Mouse (Mus musculus) cerebellum, adult 2 months (tissue): ENCODE results near the gene Zfp202. TPM values are rescaled to one million over a fixed set of nuclear protein-coding genes. Genes with fewer than 3 reads are reported as not detected.
A peak's percentile ranks its signal among the peaks of the same experiment; 100 is the strongest.

ENCODE experiments used
- DNase-seq, 2 experiments: peaks; one replicate each; pipeline ENCODE4 v3.0.0; 2021
- H3K27ac ChIP-seq: fragments of 200-500 bp; 2 replicates; pipeline ENCODE4 v1.5.1; 2012; ENCODE audit warnings: low read length, control low read depth, inconsistent platforms; ENCODE audit not compliant: insufficient read depth
- H3K27me3 ChIP-seq: fragments of 200-500 bp; 2 replicates; pipeline ENCODE4 v1.6.1; 2012; ENCODE audit warnings: inconsistent platforms, mild to moderate bottlenecking, low read length, moderate library complexity; ENCODE audit not compliant: control insufficient read depth, insufficient read depth
- H3K4me1 ChIP-seq: fragments of 200-500 bp; 2 replicates; pipeline ENCODE4 v1.6.1; 2011; ENCODE audit warnings: low read length; ENCODE audit not compliant: control insufficient read depth, insufficient read depth
- H3K4me3 ChIP-seq: fragments of 200-500 bp; replicated peaks from 2 replicates; pipeline ENCODE3; 2011; ENCODE audit warnings: mild to moderate bottlenecking, low read depth, low read length, control low read depth; ENCODE audit not compliant: insufficient read depth
- CTCF ChIP-seq: fragments of 200-500 bp; IDR thresholded peaks from 2 replicates; pipeline ENCODE4 v1.5.1; 2011; ENCODE audit warnings: low read depth, mild to moderate bottlenecking, control low read depth, low read length, moderate library complexity, borderline replicate concordance; ENCODE audit not compliant: insufficient read depth
- POLR2A ChIP-seq: fragments of 200-500 bp; IDR thresholded peaks from 2 replicates; pipeline ENCODE4 v1.6.1; 2011; ENCODE audit warnings: low read length, control low read depth, borderline replicate concordance; ENCODE audit not compliant: insufficient read depth
- WGBS: fragments of 180-500 bp; shearing (Covaris S2); methylation state at CpG from one replicate; pipeline ENCODE4 v1.1.7; 2018; 5-methylcytosine and 5-hydroxymethylcytosine counted together
- polyA plus RNA-seq: library from polyadenylated mRNA; depleted of rRNA; stranded (reverse); fragments of >200 nt; gene quantifications from 2 replicates; pipeline ENCODE4 v1.2.3, GENCODE M21; 2012; rRNA removed

Gene Zfp202
- polyA plus RNA-seq, 1 experiment: 2.8 TPM

DNA sequence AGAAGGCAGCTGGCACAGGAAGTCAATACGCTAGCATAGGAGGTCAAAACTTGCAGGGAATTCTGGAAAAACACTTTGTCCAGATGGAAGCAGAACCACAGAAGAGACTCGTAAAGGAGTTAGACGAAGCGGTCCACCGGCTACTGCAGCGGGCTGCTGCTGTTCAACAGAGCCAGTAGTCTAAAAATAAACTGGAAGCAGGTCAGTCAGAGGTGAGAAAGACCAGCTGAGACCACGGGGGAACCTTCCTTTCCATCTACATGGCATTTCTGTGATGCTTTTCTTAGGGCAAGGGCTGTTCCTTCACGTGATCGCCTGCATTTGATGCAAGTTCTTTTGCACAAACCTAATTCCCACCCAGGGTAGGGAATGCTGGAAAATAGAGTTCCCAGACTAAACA lies 53.4 kb downstream of the Zfp202 start:
- TF ChIP-seq CTCF (no peak), POLR2A (no peak)
- Histone ChIP-seq H3K27ac (no peak overlapping the region), H3K4me3 (no peak overlapping the region), H3K4me1 (peaks cover 5% of the 10 kb centered on the region), H3K27me3 (no peaks in the 10 kb centered on the region)
- DNase-seq: no peak
- WGBS: 60% methylated on average over 9 of the region's 9 CpGs

DNA sequence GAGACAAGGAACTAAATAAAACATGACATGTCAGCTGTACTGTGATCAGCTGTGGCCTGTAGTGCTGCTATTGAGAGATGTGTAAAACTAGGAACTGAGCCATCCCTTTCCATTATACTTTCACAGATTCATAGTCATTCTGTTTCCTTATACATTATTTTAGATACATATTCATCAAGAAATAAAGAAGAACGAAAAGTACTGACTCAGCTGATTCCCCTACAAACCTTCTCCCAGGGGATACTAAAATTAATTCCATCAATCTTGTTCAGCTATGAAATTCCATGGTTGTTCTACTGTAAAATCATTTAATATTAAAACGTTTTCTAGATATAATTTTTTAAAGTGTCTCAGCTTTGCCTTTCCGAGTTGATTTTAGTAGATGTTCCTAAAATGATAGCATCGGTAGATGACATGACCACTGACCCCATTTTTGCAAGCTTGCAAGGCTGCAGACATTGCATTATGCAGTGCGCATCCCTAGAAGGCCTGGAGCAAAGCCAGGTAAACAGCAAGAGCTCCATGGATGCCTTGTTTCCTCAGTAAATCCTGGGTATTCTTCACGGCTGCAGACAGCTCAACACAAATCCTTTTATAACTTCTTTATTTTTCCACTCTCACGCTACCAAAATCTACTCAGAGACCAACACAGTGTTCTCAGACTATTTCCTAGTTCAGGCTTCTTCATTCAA lies 54.0 kb downstream of the Zfp202 start:
- TF ChIP-seq CTCF (no peak), POLR2A (no peak)
- no peak overlapping the region for H3K4me3 ChIP-seq
- no peaks in the 10 kb centered on the region for H3K27me3 ChIP-seq
- 48% methylated on average over 7 of the region's 7 CpGs for WGBS
- no peak overlapping the region for H3K27ac ChIP-seq
- H3K4me1 ChIP-seq: peaks cover 4% of the 10 kb centered on the region
- DNase-seq: peak in 1 of 2 experiments; percentile 31

DNA sequence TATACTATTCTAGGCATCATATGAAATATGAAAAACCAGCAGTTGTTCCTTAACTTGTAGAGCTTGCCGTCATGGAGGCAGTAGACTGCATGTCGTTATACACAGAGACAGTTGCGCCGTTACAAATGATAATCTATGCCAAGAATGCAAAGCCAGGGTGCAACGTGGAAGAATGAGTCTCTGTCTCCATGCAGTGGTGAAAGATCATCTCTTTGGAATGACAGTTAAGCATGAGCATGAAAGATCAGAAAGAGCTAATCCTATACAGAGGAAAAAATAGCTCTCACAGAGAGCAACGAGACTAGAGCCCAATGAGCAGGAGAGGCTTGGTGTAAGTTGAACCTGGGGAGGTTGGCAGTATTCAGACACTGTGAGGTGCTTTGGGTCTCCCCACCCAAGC lies 54.6 kb downstream of the Zfp202 start:
- 46% methylated on average over 6 of the region's 6 CpGs for WGBS
- Histone ChIP-seq H3K27me3 (no peaks in the 10 kb centered on the region), H3K4me3 (no peak overlapping the region), H3K27ac (no peak overlapping the region), H3K4me1 (no peaks in the 10 kb centered on the region; the same call in 1 of the 2 replicates)
- no peak for DNase-seq
- TF ChIP-seq CTCF: no peak
- TF ChIP-seq POLR2A: no peak

- DNase-seq: no peak
- Histone ChIP-seq H3K4me3 (no peak overlapping the region), H3K27ac (no peak overlapping the region), H3K4me1 (no peaks in the 10 kb centered on the region; the same call in 1 of the 2 replicates), H3K27me3 (no peaks in the 10 kb centered on the region)
- TF ChIP-seq CTCF (no peak), POLR2A (no peak)
- WGBS: 54% methylated on average over 1 of the region's 1 CpGs
Measured at GRCm38 (mm10) chr9:40249106-40249505, 57.0 kb downstream of the Zfp202 start.

DNA sequence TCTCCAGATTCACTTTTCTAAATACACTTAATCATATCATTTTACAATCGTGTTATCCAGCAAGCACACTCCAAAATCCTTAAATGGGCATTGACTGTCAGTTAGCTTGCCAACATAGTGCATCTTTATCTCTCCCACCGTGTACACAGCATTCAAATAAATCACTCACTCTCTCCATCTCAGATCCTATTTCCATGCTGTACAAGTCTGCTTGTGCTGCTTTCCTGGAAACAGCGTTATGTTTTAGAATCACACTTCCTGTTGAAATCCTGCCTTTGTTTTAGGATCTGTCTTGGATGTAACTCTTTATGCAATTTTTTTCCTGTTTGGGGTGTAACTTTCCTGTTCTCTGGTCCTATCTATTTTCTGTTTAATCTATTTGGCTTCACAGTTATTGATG lies 60.3 kb downstream of the Zfp202 start:
- no peak for DNase-seq
- Histone ChIP-seq H3K4me1 (no peaks in the 10 kb centered on the region), H3K27me3 (no peaks in the 10 kb centered on the region), H3K27ac (no peak overlapping the region), H3K4me3 (no peak overlapping the region)
- WGBS: 55% methylated on average over 3 of the region's 3 CpGs
- TF ChIP-seq POLR2A: no peak
- TF ChIP-seq CTCF: no peak

Other genes with a start within 250 kb of the Zfp202 start
- not detected in 2 replicates for gene Olfr975, start 240.3 kb upstream of the Zfp202 start, polyA plus RNA-seq
- not detected in 2 replicates for gene Olfr976, start 231.2 kb upstream of the Zfp202 start, polyA plus RNA-seq
- gene Olfr978, start 200.2 kb upstream of the Zfp202 start, polyA plus RNA-seq: not detected in 2 replicates
- not detected in 2 replicates for gene Olfr979, start 188.9 kb upstream of the Zfp202 start, polyA plus RNA-seq
- not detected in 2 replicates for gene Olfr980, start 182.7 kb upstream of the Zfp202 start, polyA plus RNA-seq
- not detected in 2 replicates for gene Olfr981, start 170.9 kb upstream of the Zfp202 start, polyA plus RNA-seq
- not detected in 2 replicates for gene Olfr982, start 118.5 kb upstream of the Zfp202 start, polyA plus RNA-seq
- not detected in 2 replicates for gene Olfr983, start 98.7 kb upstream of the Zfp202 start, polyA plus RNA-seq
- gene Olfr984, start 78.1 kb upstream of the Zfp202 start, polyA plus RNA-seq: not detected in 2 replicates
- 0.10 TPM in 1 of 2 replicates, not detected in the other for gene Olfr985, start 62.1 kb upstream of the Zfp202 start, polyA plus RNA-seq
- gene Tmem225, start 44.2 kb upstream of the Zfp202 start, polyA plus RNA-seq: not detected in 2 replicates
- not detected in 2 replicates for gene Olfr986, start 11.4 kb upstream of the Zfp202 start, polyA plus RNA-seq
- gene Scn3b, start 76.9 kb downstream of the Zfp202 start, polyA plus RNA-seq: 9.2 and 10.1 TPM in 2 replicates